Mouse (Mus musculus): ENCODE measurements around the gene Nup93. TPM values are rescaled to one million over a fixed set of nuclear protein-coding genes. Genes with fewer than 3 reads are reported as not detected.

Gene Nup93
- total and polyA plus RNA-seq, 3 experiments: 46.0 to 99.6 (median 88.3) TPM

- TF ChIP-seq USF1 (IDR thresholded peaks at IDR 0.05; ENCODE audit: low read depth, low read length) (peak; percentile 73), TCF12 (IDR thresholded peaks at IDR 0.05; ENCODE audit: low read depth, low read length) (peak; percentile 88), PAX5 (IDR thresholded peaks at IDR 0.05; ENCODE audit: low read length) (no peak), MEF2A (IDR thresholded peaks at IDR 0.05; ENCODE audit: borderline replicate concordance, low read depth, low read length) (peak; percentile 52; the same call in 1 of the 2 replicates), MAX (IDR thresholded peaks at IDR 0.05; ENCODE audit: low read length) (peak; percentile 70), POLR2A (IDR thresholded peaks at IDR 0.05; ENCODE audit: low read depth, low read length) (peak; percentile 69), E2F4 (IDR thresholded peaks at IDR 0.05; ENCODE audit: insufficient replicate concordance, low read depth, low read length) (0 out of 2 replicates have a peak, but pooled peaks have one; percentile 30), EP300 (IDR thresholded peaks at IDR 0.05; ENCODE audit: low read length) (0 out of 2 replicates have a peak, but pooled peaks have one; percentile 43), JUN (IDR thresholded peaks at IDR 0.05; ENCODE audit: insufficient read depth, low read depth, low read length) (peak; percentile 41; the same call in 1 of the 2 replicates), ZC3H11A (IDR thresholded peaks at IDR 0.05; ENCODE audit: low read depth, low read length) (no peak)
Measured at GRCm38 (mm10) chr8:94191101-94191691, 23.2 kb upstream of the Nup93 start (continued).

- no peak for TF ChIP-seq TCF12 (IDR thresholded peaks at IDR 0.05; ENCODE audit: low read depth, low read length)
- no peak for TF ChIP-seq UBTF (IDR thresholded peaks at IDR 0.05; ENCODE audit: low read depth, low read length)
- TF ChIP-seq JUN (IDR thresholded peaks at IDR 0.05; ENCODE audit: insufficient read depth, low read depth, low read length): no peak
- no peak for TF ChIP-seq POLR2A (IDR thresholded peaks at IDR 0.05; ENCODE audit: low read depth, low read length)
- TF ChIP-seq POLR2AphosphoS2 (IDR thresholded peaks at IDR 0.05; ENCODE audit: low read depth, low read length): no peak
- no peak for TF ChIP-seq TBP (conservative IDR thresholded peaks at IDR 0.05; ENCODE audit: low read depth, low read length)
- TF ChIP-seq SIN3A (IDR thresholded peaks at IDR 0.05; ENCODE audit: low read length): no peak
- TF ChIP-seq USF2 (conservative IDR thresholded peaks at IDR 0.05; ENCODE audit: low read depth, low read length): no peak
- TF ChIP-seq ZKSCAN1 (IDR thresholded peaks at IDR 0.05; ENCODE audit: borderline replicate concordance, low read depth, low read length): no peak
- no peak for DNase-seq (ENCODE audit: extremely low read depth)
- no peaks in the 10 kb centered on the region for H3K79me2 ChIP-seq (replicated peaks; ENCODE audit: control insufficient read depth, extremely low read depth, insufficient read depth, poor library complexity, severe bottlenecking)
- peaks cover 15 to 21% of the 10 kb centered on the region in 2 experiments for H3K4me1 ChIP-seq (ENCODE audit: control insufficient read depth in 1 of 2, insufficient read depth in 2 of 2)
- H3K36me3 ChIP-seq (replicated peaks in 1 of 2; ENCODE audit: control insufficient read depth in 1 of 2, insufficient read depth in 1 of 2, low read length in 1 of 2): no peaks in the 10 kb centered on the region
- no peak overlapping the region for H3K4me3 ChIP-seq (replicated peaks in 1 of 3; ENCODE audit: low read depth in 2 of 3, low read length in 2 of 3, poor library complexity in 1 of 3)
- H3K9ac ChIP-seq (ENCODE audit: insufficient read depth, low read depth): no peak overlapping the region
- no peak overlapping the region for H3K27ac ChIP-seq (ENCODE audit: insufficient read depth, low read depth)
- dilution Hi-C loops (cut with MboI; ENCODE audit: extremely low pct_ligation_motif_present, extremely low pct_unique_long_range_greater_than_20kb, low sequenced_read_pairs) (no loop called here), in situ Hi-C loops (cut with MboI; ENCODE audit: low pct_ligation_motif_present, low pct_unique_long_range_greater_than_20kb, low sequenced_read_pairs) (loop anchor here (5.0 to 25.0 kb wide), 2 partner anchors 91 to 506 kb away; no protein-coding TSS in a partner anchor)
- no peaks in the 10 kb centered on the region for H3K9me3 ChIP-seq (replicated peaks; ENCODE audit: low read length)
- H3K27me3 ChIP-seq (replicated peaks): peaks cover 20% of the 10 kb centered on the region
- no peak overlapping the region for H3K4me2 ChIP-seq (ENCODE audit: insufficient read depth, low read depth, poor library complexity, severe bottlenecking)
Measured at GRCm38 (mm10) chr8:94192926-94193325, 21.4 kb upstream of the Nup93 start.

- no peaks in the 10 kb centered on the region for H3K36me3 ChIP-seq (replicated peaks in 1 of 2; ENCODE audit: control insufficient read depth in 1 of 2, insufficient read depth in 1 of 2, low read length in 1 of 2)
- no peak overlapping the region for H3K4me2 ChIP-seq (ENCODE audit: insufficient read depth, low read depth, poor library complexity, severe bottlenecking)
- H3K27me3 ChIP-seq (replicated peaks): peaks cover 10% of the 10 kb centered on the region
- DNase-seq (ENCODE audit: extremely low read depth): no peak
- no peak for TF ChIP-seq MXI1 (IDR thresholded peaks at IDR 0.05; ENCODE audit: low read depth, low read length)
- TF ChIP-seq ZKSCAN1 (IDR thresholded peaks at IDR 0.05; ENCODE audit: borderline replicate concordance, low read depth, low read length): no peak
- TF ChIP-seq MAZ (IDR thresholded peaks at IDR 0.05; ENCODE audit: low read depth, low read length): no peak
- TF ChIP-seq CHD1 (IDR thresholded peaks at IDR 0.05; ENCODE audit: low read depth, low read length): no peak
- TF ChIP-seq MYC (IDR thresholded peaks at IDR 0.05; ENCODE audit: low read depth, low read length): no peak
- TF ChIP-seq IRF4 (IDR thresholded peaks at IDR 0.05; ENCODE audit: low read depth, low read length): no peak
- no peak for TF ChIP-seq POLR2A (IDR thresholded peaks at IDR 0.05; ENCODE audit: low read depth, low read length)
- TF ChIP-seq BHLHE40 (IDR thresholded peaks at IDR 0.05; ENCODE audit: low read depth, low read length): no peak
- no peak for TF ChIP-seq SMC3 (IDR thresholded peaks at IDR 0.05; ENCODE audit: low read depth, low read length)
- TF ChIP-seq CTCF (conservative IDR thresholded peaks at IDR 0.05 in 1 of 2, IDR thresholded peaks at IDR 0.05 in 1 of 2; ENCODE audit: low read depth in 2 of 2, low read length in 2 of 2): no peak
- TF ChIP-seq ELF1 (IDR thresholded peaks at IDR 0.05; ENCODE audit: low read depth, low read length): no peak
- TF ChIP-seq PAX5 (IDR thresholded peaks at IDR 0.05; ENCODE audit: low read length): no peak
- H3K4me1 ChIP-seq (ENCODE audit: control insufficient read depth in 1 of 2, insufficient read depth in 2 of 2): peaks cover 16 to 17% of the 10 kb centered on the region in 2 experiments
- H3K79me2 ChIP-seq (replicated peaks; ENCODE audit: control insufficient read depth, extremely low read depth, insufficient read depth, poor library complexity, severe bottlenecking): no peaks in the 10 kb centered on the region
- dilution Hi-C loops (cut with MboI; ENCODE audit: extremely low pct_ligation_motif_present, extremely low pct_unique_long_range_greater_than_20kb, low sequenced_read_pairs) (no loop called here), in situ Hi-C loops (cut with MboI; ENCODE audit: low pct_ligation_motif_present, low pct_unique_long_range_greater_than_20kb, low sequenced_read_pairs) (loop anchor here (5.0 to 25.0 kb wide), 2 partner anchors 92 to 507 kb away; no protein-coding TSS in a partner anchor)
- H3K27ac ChIP-seq (ENCODE audit: insufficient read depth, low read depth): no peak overlapping the region
- H3K9me3 ChIP-seq (replicated peaks; ENCODE audit: low read length): no peaks in the 10 kb centered on the region
- H3K4me3 ChIP-seq (replicated peaks in 1 of 3; ENCODE audit: low read depth in 2 of 3, low read length in 2 of 3, poor library complexity in 1 of 3): no peak overlapping the region
- no peak overlapping the region for H3K9ac ChIP-seq (ENCODE audit: insufficient read depth, low read depth)
Measured at GRCm38 (mm10) chr8:94194591-94195223, 19.7 kb upstream of the Nup93 start.
